Mouse (Mus musculus): ENCODE measurements around the gene Tmem30c.

GRCm38 (mm10) chr16:57339765-57340612, 47.3 kb upstream of the Tmem30c start:
- TF ChIP-seq CTCF (IDR thresholded peaks at IDR 0.05; ENCODE audit: insufficient read depth, low read depth, low read length) (no peak), POLR2A (IDR thresholded peaks at IDR 0.05; ENCODE audit: insufficient read depth, low read depth, low read length) (no peak)

All from olfactory bulb, adult 2 months (tissue).